Mouse (Mus musculus) forebrain, embryonic 13.5 days (tissue): ENCODE data around the gene Usp25. TPM values are rescaled to one million over a fixed set of nuclear protein-coding genes. Genes with fewer than 3 reads are reported as not detected.
A peak's percentile ranks its signal among the peaks of the same experiment; 100 is the strongest.

Source experiments
- ATAC-seq: fragments of 200-750 bp; cut with Nextera tagmentation; 2 replicates; pipeline ENCODE4 v1.8.0; 2017
- H3K27ac ChIP-seq: fragments of 300-500 bp; sonication (generic); 2 replicates; pipeline ENCODE4 v1.5.1; 2015; ENCODE audit warnings: inconsistent platforms, mild to moderate bottlenecking, moderate library complexity
- H3K27me3 ChIP-seq: fragments of 300-500 bp; sonication (generic); 2 replicates; pipeline ENCODE4 v1.6.1; 2015; ENCODE audit warnings: mild to moderate bottlenecking, inconsistent platforms
- H3K36me3 ChIP-seq: fragments of 300-500 bp; sonication (generic); 2 replicates; pipeline ENCODE4 v1.6.1; 2015; ENCODE audit warnings: mild to moderate bottlenecking, inconsistent platforms; ENCODE audit not compliant: poor library complexity, severe bottlenecking
- H3K4me1 ChIP-seq: fragments of 300-500 bp; sonication (generic); 2 replicates; pipeline ENCODE4 v1.6.1; 2015; ENCODE audit warnings: inconsistent platforms
- H3K4me2 ChIP-seq: fragments of 300-500 bp; sonication (generic); 2 replicates; pipeline ENCODE4 v1.6.1; 2015; ENCODE audit warnings: inconsistent platforms, mild to moderate bottlenecking, moderate library complexity
- H3K4me3 ChIP-seq: fragments of 300-500 bp; sonication (generic); 2 replicates; pipeline ENCODE4 v1.5.1; 2015; ENCODE audit warnings: mild to moderate bottlenecking, inconsistent platforms
- H3K9ac ChIP-seq: fragments of 300-500 bp; sonication (generic); 2 replicates; pipeline ENCODE4 v1.6.1; 2015; ENCODE audit warnings: mild to moderate bottlenecking, inconsistent platforms
- H3K9me3 ChIP-seq: fragments of 300-500 bp; sonication (generic); replicated peaks from 2 replicates; pipeline ENCODE4 v1.6.1; 2016; ENCODE audit warnings: inconsistent platforms
- WGBS: fragments of 180-500 bp; shearing (Covaris S2); methylation state at CpG from one replicate; pipeline ENCODE4 v1.1.7; 2015; 5-methylcytosine and 5-hydroxymethylcytosine counted together
- polyA plus RNA-seq: library from polyadenylated mRNA; unstranded; fragments of >200 nt; fragmentation: Nextera tagmentation; extraction: Ambion mirVana; gene quantifications from 2 replicates; pipeline ENCODE4 v1.2.1, GENCODE M21; 2015

The Usp25 gene
- polyA plus RNA-seq, 1 experiment from 2014 or later: 12.2 TPM

- no peaks in the 10 kb centered on the region for H3K9me3 ChIP-seq
- no peaks in the 10 kb centered on the region for H3K36me3 ChIP-seq
- H3K9ac ChIP-seq: no peak overlapping the region
- peaks cover 36% of the 10 kb centered on the region for H3K4me1 ChIP-seq
- WGBS: 89% methylated on average over 7 of the region's 7 CpGs
- ATAC-seq: no peak
- no peak overlapping the region for H3K4me2 ChIP-seq
- H3K4me3 ChIP-seq: no peak overlapping the region
- H3K27me3 ChIP-seq: no peaks in the 10 kb centered on the region
- no peak overlapping the region for H3K27ac ChIP-seq
Measured at GRCm38 (mm10) chr16:77017931-77018330, 4.4 kb downstream of the Usp25 start.

GRCm38 (mm10) chr16:77020190-77020589 lies 6.7 kb downstream of the Usp25 start:
- Histone ChIP-seq H3K27me3 (no peaks in the 10 kb centered on the region), H3K27ac (no peak overlapping the region), H3K4me2 (no peak overlapping the region), H3K9me3 (peaks cover 4% of the 10 kb centered on the region), H3K9ac (no peak overlapping the region), H3K36me3 (peaks cover 12% of the 10 kb centered on the region), H3K4me3 (no peak overlapping the region), H3K4me1 (peaks cover 25% of the 10 kb centered on the region)
- ATAC-seq: peak; percentile 45; the same call in 1 of the 2 replicates
- WGBS: 62% methylated on average over 3 of the region's 3 CpGs

- no peak for ATAC-seq
- 90% methylated on average over 7 of the region's 7 CpGs for WGBS
- no peak overlapping the region for H3K9ac ChIP-seq
- peaks cover 21% of the 10 kb centered on the region for H3K36me3 ChIP-seq
- H3K4me2 ChIP-seq: no peak overlapping the region
- peaks cover 19% of the 10 kb centered on the region for H3K4me1 ChIP-seq
- H3K27ac ChIP-seq: no peak overlapping the region
- H3K4me3 ChIP-seq: no peak overlapping the region
- H3K9me3 ChIP-seq: peaks cover 4% of the 10 kb centered on the region
- no peaks in the 10 kb centered on the region for H3K27me3 ChIP-seq
Measured at GRCm38 (mm10) chr16:77023627-77024379, 10.3 kb downstream of the Usp25 start.

GRCm38 (mm10) chr16:77026099-77026498 lies 12.6 kb downstream of the Usp25 start:
- H3K27ac ChIP-seq: no peak overlapping the region
- 94% methylated on average over 4 of the region's 4 CpGs for WGBS
- H3K4me1 ChIP-seq: peaks cover 25% of the 10 kb centered on the region

GRCm38 (mm10) chr16:77026933-77027332 lies 13.4 kb downstream of the Usp25 start:
- H3K4me3 ChIP-seq: no peak overlapping the region
- H3K27ac ChIP-seq: no peak overlapping the region
- no peak overlapping the region for H3K9ac ChIP-seq
- WGBS: 98% methylated on average over 6 of the region's 6 CpGs
- peaks cover 4% of the 10 kb centered on the region for H3K9me3 ChIP-seq
- ATAC-seq: no peak
- H3K4me2 ChIP-seq: no peak overlapping the region
- H3K36me3 ChIP-seq: peaks cover 21% of the 10 kb centered on the region
- H3K4me1 ChIP-seq: peaks cover 25% of the 10 kb centered on the region
- no peaks in the 10 kb centered on the region for H3K27me3 ChIP-seq

More at GRCm38 (mm10) chr16:77026099-77026498, 12.6 kb downstream of the Usp25 start:
- no peak for ATAC-seq
- Histone ChIP-seq H3K27me3 (no peaks in the 10 kb centered on the region), H3K4me3 (no peak overlapping the region), H3K4me2 (no peak overlapping the region), H3K9ac (no peak overlapping the region), H3K36me3 (peaks cover 21% of the 10 kb centered on the region), H3K9me3 (peaks cover 4% of the 10 kb centered on the region)

- Histone ChIP-seq H3K36me3 (peaks cover 21% of the 10 kb centered on the region), H3K9me3 (peaks cover 4% of the 10 kb centered on the region), H3K4me2 (no peak overlapping the region), H3K27me3 (no peaks in the 10 kb centered on the region), H3K4me1 (peaks cover 25% of the 10 kb centered on the region), H3K27ac (no peak overlapping the region), H3K9ac (no peak overlapping the region), H3K4me3 (no peak overlapping the region)
- no peak for ATAC-seq
- 80% methylated on average over 14 of the region's 14 CpGs for WGBS
Measured at GRCm38 (mm10) chr16:77027976-77028686, 14.6 kb downstream of the Usp25 start.

- ATAC-seq: 0 out of 2 replicates have a peak, but pooled peaks have one; percentile 21
- H3K9ac ChIP-seq: no peak overlapping the region
- H3K4me3 ChIP-seq: no peak overlapping the region
- H3K9me3 ChIP-seq: peaks cover 4% of the 10 kb centered on the region
- H3K27me3 ChIP-seq: no peaks in the 10 kb centered on the region
- no peak overlapping the region for H3K4me2 ChIP-seq
- no peak overlapping the region for H3K27ac ChIP-seq
- 78% methylated on average over 10 of the region's 10 CpGs for WGBS
- H3K36me3 ChIP-seq: peaks cover 21% of the 10 kb centered on the region
- H3K4me1 ChIP-seq: peaks cover 25% of the 10 kb centered on the region
Measured at GRCm38 (mm10) chr16:77028687-77029417, 15.3 kb downstream of the Usp25 start.

- Histone ChIP-seq H3K9me3 (no peaks in the 10 kb centered on the region; the same call in 1 of the 2 replicates), H3K27me3 (no peaks in the 10 kb centered on the region), H3K4me2 (no peak overlapping the region), H3K36me3 (peaks cover 7% of the 10 kb centered on the region), H3K4me3 (no peak overlapping the region), H3K9ac (no peak overlapping the region), H3K27ac (no peak overlapping the region), H3K4me1 (peaks cover 25% of the 10 kb centered on the region)
- WGBS: 71% methylated on average over 2 of the region's 2 CpGs
- no peak for ATAC-seq
Measured at GRCm38 (mm10) chr16:77030435-77030834, 16.9 kb downstream of the Usp25 start.

GRCm38 (mm10) chr16:77034329-77034728 lies 20.8 kb downstream of the Usp25 start:
- Histone ChIP-seq H3K27ac (no peak overlapping the region), H3K36me3 (peaks cover 16% of the 10 kb centered on the region), H3K4me2 (no peak overlapping the region), H3K4me1 (peaks cover 13% of the 10 kb centered on the region; the same call in 1 of the 2 replicates), H3K27me3 (no peaks in the 10 kb centered on the region), H3K9me3 (no peaks in the 10 kb centered on the region), H3K4me3 (no peak overlapping the region), H3K9ac (no peak overlapping the region)
- 90% methylated on average over 5 of the region's 5 CpGs for WGBS
- ATAC-seq: no peak

GRCm38 (mm10) chr16:77034751-77035150 lies 21.2 kb downstream of the Usp25 start:
- Histone ChIP-seq H3K4me3 (no peak overlapping the region), H3K9me3 (no peaks in the 10 kb centered on the region), H3K9ac (no peak overlapping the region), H3K27me3 (no peaks in the 10 kb centered on the region), H3K4me1 (peaks cover 11% of the 10 kb centered on the region; the same call in 1 of the 2 replicates), H3K36me3 (peaks cover 17% of the 10 kb centered on the region), H3K27ac (no peak overlapping the region), H3K4me2 (no peak overlapping the region)
- ATAC-seq: no peak
- 89% methylated on average over 8 of the region's 8 CpGs for WGBS

- no peak overlapping the region for H3K27ac ChIP-seq
Measured at GRCm38 (mm10) chr16:77041573-77041972, 28.1 kb downstream of the Usp25 start.

GRCm38 (mm10) chr16:77043499-77043898 lies 30.0 kb downstream of the Usp25 start:
- WGBS: 95% methylated on average over 5 of the region's 5 CpGs
- no peak overlapping the region for H3K4me2 ChIP-seq
- no peak for ATAC-seq

More at GRCm38 (mm10) chr16:77041573-77041972, 28.1 kb downstream of the Usp25 start:
- no peak overlapping the region for H3K4me2 ChIP-seq
- no peak overlapping the region for H3K4me3 ChIP-seq
- 87% methylated on average over 5 of the region's 5 CpGs for WGBS
- no peaks in the 10 kb centered on the region for H3K9me3 ChIP-seq
- no peak for ATAC-seq
- peaks cover 17% of the 10 kb centered on the region for H3K36me3 ChIP-seq
- no peaks in the 10 kb centered on the region for H3K27me3 ChIP-seq
- H3K9ac ChIP-seq: no peak overlapping the region
- H3K4me1 ChIP-seq: no peaks in the 10 kb centered on the region

More at GRCm38 (mm10) chr16:77043499-77043898, 30.0 kb downstream of the Usp25 start:
- H3K27ac ChIP-seq: no peak overlapping the region
- H3K9ac ChIP-seq: no peak overlapping the region
- H3K9me3 ChIP-seq: no peaks in the 10 kb centered on the region
- H3K27me3 ChIP-seq: no peaks in the 10 kb centered on the region
- no peaks in the 10 kb centered on the region for H3K4me1 ChIP-seq
- peaks cover 9% of the 10 kb centered on the region for H3K36me3 ChIP-seq
- no peak overlapping the region for H3K4me3 ChIP-seq
